ENCODE assay signal across 25 mouse cellular contexts in the genomic region with DNA sequence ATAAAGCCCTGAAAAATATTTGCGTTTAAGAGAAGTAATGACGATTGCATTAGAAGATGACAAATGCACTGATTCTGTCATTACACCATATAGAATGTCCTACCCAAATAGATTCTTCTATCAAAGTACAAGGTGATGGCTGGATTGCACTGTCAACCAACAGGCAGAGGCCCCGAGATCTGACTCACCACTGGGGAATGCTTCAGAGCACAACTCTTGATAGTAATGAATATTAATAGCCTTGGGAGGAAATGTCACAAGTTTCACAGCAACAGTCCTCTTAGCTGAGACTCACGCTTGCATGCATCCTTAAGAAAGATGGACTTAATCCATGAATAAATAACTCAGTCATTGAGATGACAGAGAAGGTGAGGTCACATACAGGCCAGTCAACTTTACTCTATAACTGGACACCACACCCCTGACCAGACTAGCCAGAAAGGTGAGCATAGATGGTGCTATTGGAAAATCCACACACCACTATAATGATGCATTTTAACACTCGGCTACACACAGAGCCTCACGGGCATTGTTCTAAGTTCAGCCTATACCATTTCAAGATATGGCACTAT.
DNase-seq lines count a peak whose midpoint lies in the region; ATAC-seq lines count a peak whose summit lies in the region.
"Had no signal": no experiment of that assay in that cellular context is flagged by ENCODE, and none has a peak within 500 bp of the region (broad histone marks: within the 10 kb centered on the region; RNA-seq: fewer than 3 reads in every experiment).

No protein-coding gene starts in this region.

- DNase-seq in adrenal gland, adult 2 months = peak; percentile 36
- no peak for DNase-seq in adrenal gland, adult 18-20 months (ENCODE audit: low spot score in 2 of 2)
- DNase-seq in heart, postnatal 36 days = no peak
- DNase-seq in 3T3-L1 (ENCODE audit: low read depth, low spot score) = peak; percentile 69
- no peak for DNase-seq in intestine, embryonic 14.5 days (ENCODE audit: low spot score)
- no peak for DNase-seq in spleen, adult 18-20 months
- DNase-seq in midbrain, embryonic 14.5 days = no peak
- DNase-seq: cerebellum, adult 11 months; cerebellum, postnatal 14 days; embryo, embryonic 11 days; forebrain, postnatal 0 days; gastrocnemius, postnatal 36 days had no signal

- H3K9me3 ChIP-seq in heart, embryonic 16.5 days (replicated peaks; ENCODE audit: control insufficient read depth, low read length) = no peaks in the 10 kb centered on the region
- H3K9me3 ChIP-seq in intestine, embryonic 14.5 days (ENCODE audit: control insufficient read depth, low read length) = no peaks in the 10 kb centered on the region
- no peaks in the 10 kb centered on the region for H3K9me3 ChIP-seq in midbrain, embryonic 14.5 days (ENCODE audit: control insufficient read depth, low read length)
- H3K9me3 ChIP-seq: embryonic facial prominence, embryonic 15.5 days; hindbrain, embryonic 12.5 days; limb, embryonic 15.5 days; liver, embryonic 15.5 days; midbrain, embryonic 12.5 days; neural tube, embryonic 12.5 days; stomach, embryonic 15.5 days had no signal

- no peak overlapping the region for H3K27ac ChIP-seq in heart, embryonic 16.5 days (ENCODE audit: low read length)
- no peak overlapping the region for H3K27ac ChIP-seq in intestine, embryonic 14.5 days (ENCODE audit: low read depth)
- H3K27ac ChIP-seq in midbrain, embryonic 14.5 days (replicated peaks; ENCODE audit: low read depth, low read length) = no peak overlapping the region
- H3K27ac ChIP-seq: embryonic facial prominence, embryonic 15.5 days; hindbrain, embryonic 12.5 days; kidney, postnatal 0 days; layer of hippocampus, adult 2 months; limb, embryonic 15.5 days; liver, embryonic 15.5 days; midbrain, embryonic 12.5 days; neural tube, embryonic 12.5 days; stomach, embryonic 15.5 days had no signal

- no peaks in the 10 kb centered on the region for H3K36me3 ChIP-seq in heart, embryonic 16.5 days (ENCODE audit: control insufficient read depth, insufficient read depth)
- no peaks in the 10 kb centered on the region for H3K36me3 ChIP-seq in intestine, embryonic 14.5 days (ENCODE audit: control insufficient read depth, insufficient read depth, low read length)
- no peaks in the 10 kb centered on the region for H3K36me3 ChIP-seq in midbrain, embryonic 14.5 days (ENCODE audit: control insufficient read depth, insufficient read depth, low read length)
- H3K36me3 ChIP-seq: embryonic facial prominence, embryonic 15.5 days; hindbrain, embryonic 12.5 days; limb, embryonic 15.5 days; liver, embryonic 15.5 days; midbrain, embryonic 12.5 days; neural tube, embryonic 12.5 days; stomach, embryonic 15.5 days had no signal

- no peak overlapping the region for H3K4me3 ChIP-seq in heart, embryonic 16.5 days (ENCODE audit: low read length)
- no peak overlapping the region for H3K4me3 ChIP-seq in intestine, embryonic 14.5 days (ENCODE audit: low read depth, low read length)
- H3K4me3 ChIP-seq in midbrain, embryonic 14.5 days (replicated peaks; ENCODE audit: low read depth, low read length) = no peak overlapping the region
- H3K4me3 ChIP-seq: embryonic facial prominence, embryonic 15.5 days; hindbrain, embryonic 12.5 days; layer of hippocampus, adult 2 months; limb, embryonic 15.5 days; liver, embryonic 15.5 days; midbrain, embryonic 12.5 days; neural tube, embryonic 12.5 days; stomach, embryonic 15.5 days had no signal

- no peaks in the 10 kb centered on the region for H3K27me3 ChIP-seq in heart, embryonic 16.5 days (ENCODE audit: control insufficient read depth, insufficient read depth, low read length)
- no peaks in the 10 kb centered on the region for H3K27me3 ChIP-seq in intestine, embryonic 14.5 days (replicated peaks; ENCODE audit: control insufficient read depth, insufficient read depth, low read length)
- H3K27me3 ChIP-seq in midbrain, embryonic 14.5 days (ENCODE audit: control insufficient read depth, insufficient read depth, low read length) = no peaks in the 10 kb centered on the region
- H3K27me3 ChIP-seq: embryonic facial prominence, embryonic 15.5 days; hindbrain, embryonic 12.5 days; limb, embryonic 15.5 days; liver, embryonic 15.5 days; midbrain, embryonic 12.5 days; neural tube, embryonic 12.5 days; stomach, embryonic 15.5 days had no signal

- H3K9ac ChIP-seq in heart, embryonic 16.5 days (ENCODE audit: low read length) = no peak overlapping the region
- no peak overlapping the region for H3K9ac ChIP-seq in intestine, embryonic 14.5 days (ENCODE audit: low read length)
- no peak overlapping the region for H3K9ac ChIP-seq in midbrain, embryonic 14.5 days (replicated peaks; ENCODE audit: low read length)
- H3K9ac ChIP-seq: embryonic facial prominence, embryonic 15.5 days; forebrain, postnatal 0 days; hindbrain, embryonic 12.5 days; limb, embryonic 15.5 days; liver, embryonic 15.5 days; midbrain, embryonic 12.5 days; neural tube, embryonic 12.5 days; stomach, embryonic 15.5 days had no signal

- H3K4me1 ChIP-seq in heart, embryonic 16.5 days (ENCODE audit: control insufficient read depth, insufficient read depth, low read length) = peaks cover 2% of the 10 kb centered on the region; the same call in 1 of the 2 replicates
- H3K4me1 ChIP-seq in intestine, embryonic 14.5 days (replicated peaks; ENCODE audit: control insufficient read depth, insufficient read depth, low read length) = no peaks in the 10 kb centered on the region
- H3K4me1 ChIP-seq in midbrain, embryonic 14.5 days (ENCODE audit: control insufficient read depth, insufficient read depth, low read length) = no peaks in the 10 kb centered on the region
- H3K4me1 ChIP-seq: embryonic facial prominence, embryonic 15.5 days; hindbrain, embryonic 12.5 days; limb, embryonic 15.5 days; liver, embryonic 15.5 days; midbrain, embryonic 12.5 days; neural tube, embryonic 12.5 days; stomach, embryonic 15.5 days had no signal

- no peak overlapping the region for H3K4me2 ChIP-seq in heart, embryonic 16.5 days (ENCODE audit: low read depth, low read length)
- H3K4me2 ChIP-seq in intestine, embryonic 14.5 days (ENCODE audit: low read length) = no peak overlapping the region
- no peak overlapping the region for H3K4me2 ChIP-seq in midbrain, embryonic 14.5 days (ENCODE audit: low read length)
- H3K4me2 ChIP-seq: embryonic facial prominence, embryonic 15.5 days; hindbrain, embryonic 12.5 days; limb, embryonic 15.5 days; liver, embryonic 15.5 days; midbrain, embryonic 12.5 days; neural tube, embryonic 12.5 days; stomach, embryonic 15.5 days had no signal

- 50% methylated on average over 6 of the region's 6 CpGs for WGBS in heart, embryonic 16.5 days
- 69% methylated on average over 6 of the region's 6 CpGs for WGBS in intestine, embryonic 14.5 days
- WGBS in midbrain, embryonic 14.5 days = 84% methylated on average over 6 of the region's 6 CpGs

- ATAC-seq in heart, embryonic 16.5 days (replicated peaks; ENCODE audit: extremely low read depth, insufficient read depth, low FRiP score) = peak; percentile 67
- ATAC-seq in intestine, embryonic 14.5 days (replicated peaks; ENCODE audit: low FRiP score, low TSS enrichment, low read depth) = peak; percentile 59; the same call in 1 of the 2 replicates
- ATAC-seq in midbrain, embryonic 14.5 days (ENCODE audit: low FRiP score, low TSS enrichment) = no peak
- ATAC-seq: CD4-positive, CD25-positive, alpha-beta regulatory T cell, adult 4 months; forebrain, postnatal 0 days; inflammation-experienced regulatory T-cells, adult 6 months; lung, postnatal 0 days had no signal

- intact Hi-C loops in heart, postnatal 36 days (cut with DNase I) = no loop called here

Comparison
In these comparisons a context has a peak if more than half of its experiments do, and no peak if none do; other contexts are left out.
1. DNase-seq: peak in adrenal gland, adult 2 months (single experiment) and 3T3-L1 (single experiment); none in adrenal gland, adult 18-20 months (0 of 2), heart, postnatal 36 days (0 of 2), intestine, embryonic 14.5 days (single experiment), spleen, adult 18-20 months (0 of 2) and midbrain, embryonic 14.5 days (single experiment).